Mouse (Mus musculus) spleen, adult 2 months (tissue): Measurements from ENCODE around the gene Gm10401.
"Not testable (repeated sequence)": the region's sequence is repeated elsewhere in the genome, so short reads cannot be mapped to it uniquely, and the experiment has no call there.

ENCODE experiments used
- CTCF ChIP-seq: fragments of 200-500 bp; IDR thresholded peaks from 2 replicates; pipeline ENCODE4 v1.5.1; 2011; ENCODE audit warnings: mild to moderate bottlenecking, inconsistent platforms; ENCODE audit not compliant: insufficient read depth, insufficient read length, insufficient replicate concordance; ENCODE audit errors: extremely low read depth
- POLR2A ChIP-seq: fragments of 200-500 bp; IDR thresholded peaks from 2 replicates; pipeline ENCODE4 v1.6.1; 2011; ENCODE audit warnings: low read depth, low read length, inconsistent platforms

GRCm38 (mm10) chr5:115073306-115073705 lies 24.8 kb downstream of the Gm10401 start:
- not testable (repeated sequence) for TF ChIP-seq POLR2A, CTCF
